Mouse (Mus musculus): ENCODE data around the gene Ndc1.
"Not testable (repeated sequence)": the region's sequence is repeated elsewhere in the genome, so short reads cannot be mapped to it uniquely, and the experiment has no call there.

Ndc1 gene

DNA sequence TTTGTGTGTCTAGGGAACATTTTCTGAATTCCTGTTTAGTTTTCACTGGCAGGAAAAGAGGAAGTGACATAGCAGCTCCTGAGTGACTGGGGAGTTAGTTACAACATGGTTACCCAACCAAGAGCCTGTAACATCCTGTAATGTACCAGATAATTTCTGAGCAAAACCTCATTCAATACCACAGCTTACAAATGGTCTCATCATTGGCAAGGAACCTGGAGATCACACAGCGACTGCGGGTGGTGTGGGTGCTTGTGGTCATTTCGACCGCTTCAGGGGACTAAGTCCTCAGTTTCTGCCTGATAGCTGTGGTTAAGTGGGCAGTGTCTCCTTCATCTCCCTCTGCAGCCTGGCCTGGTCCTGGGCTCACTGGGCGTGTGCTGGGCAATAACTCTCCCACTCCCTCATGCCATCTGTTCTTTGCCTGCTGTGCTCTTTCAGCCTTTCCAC, 3.4 kb upstream of the Ndc1 start:
- peak; percentile 26 for DNase-seq (ENCODE audit: inconsistent ontology term)

- not testable (repeated sequence) for DNase-seq (ENCODE audit: inconsistent ontology term)
Measured at GRCm38 (mm10) chr4:107366408-107366807, 1.2 kb upstream of the Ndc1 start.

- DNase-seq (ENCODE audit: inconsistent ontology term) = no peak
Measured at GRCm38 (mm10) chr4:107372304-107372703, 4.7 kb downstream of the Ndc1 start.

DNA sequence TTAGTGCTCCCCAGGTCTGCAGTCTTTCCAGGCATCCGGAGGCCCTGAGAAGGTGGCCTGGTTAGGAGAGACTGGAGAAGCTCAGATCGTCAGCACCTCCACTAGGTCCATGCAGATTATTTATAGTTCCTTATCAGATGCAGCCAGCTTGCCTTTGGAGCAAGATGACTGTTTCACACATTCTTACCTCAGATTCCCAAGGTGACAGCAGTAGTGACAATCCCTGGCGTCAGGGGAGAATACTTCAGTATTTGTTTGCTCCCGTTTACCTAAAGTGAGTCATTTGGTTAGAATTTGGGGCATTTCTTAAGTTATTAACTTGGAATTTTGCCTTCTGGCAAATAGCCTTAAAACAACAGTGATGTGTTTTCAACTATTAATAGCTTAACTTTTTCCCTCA, 7.1 kb downstream of the Ndc1 start:
- peak; percentile 25 for DNase-seq (ENCODE audit: inconsistent ontology term)

GRCm38 (mm10) chr4:107378954-107379353, 11.4 kb downstream of the Ndc1 start:
- no peak for DNase-seq (ENCODE audit: inconsistent ontology term)

DNA sequence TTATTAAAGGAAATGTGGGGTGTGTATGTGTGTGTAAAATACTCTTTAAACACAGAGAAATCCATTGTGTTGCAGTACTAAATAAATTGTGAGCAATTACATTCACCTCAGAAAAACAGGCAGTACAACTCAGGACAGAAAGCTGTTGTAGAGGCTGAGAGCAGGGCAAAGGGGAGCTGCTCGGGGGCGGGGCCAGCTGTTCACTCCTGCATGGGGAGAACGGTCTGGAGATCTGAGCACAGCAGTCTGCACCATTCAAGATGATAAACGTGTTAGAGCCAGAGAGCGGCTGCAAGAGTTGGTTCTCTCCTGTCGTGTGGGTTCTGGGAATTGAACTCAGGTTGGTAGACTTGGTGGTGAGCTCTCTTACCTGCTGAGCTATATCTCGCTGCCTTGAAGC, 13.3 kb downstream of the Ndc1 start:
- no peak for DNase-seq (ENCODE audit: inconsistent ontology term)

GRCm38 (mm10) chr4:107387038-107387437, 19.5 kb downstream of the Ndc1 start:
- peak; percentile 11 for DNase-seq (ENCODE audit: inconsistent ontology term)

DNA sequence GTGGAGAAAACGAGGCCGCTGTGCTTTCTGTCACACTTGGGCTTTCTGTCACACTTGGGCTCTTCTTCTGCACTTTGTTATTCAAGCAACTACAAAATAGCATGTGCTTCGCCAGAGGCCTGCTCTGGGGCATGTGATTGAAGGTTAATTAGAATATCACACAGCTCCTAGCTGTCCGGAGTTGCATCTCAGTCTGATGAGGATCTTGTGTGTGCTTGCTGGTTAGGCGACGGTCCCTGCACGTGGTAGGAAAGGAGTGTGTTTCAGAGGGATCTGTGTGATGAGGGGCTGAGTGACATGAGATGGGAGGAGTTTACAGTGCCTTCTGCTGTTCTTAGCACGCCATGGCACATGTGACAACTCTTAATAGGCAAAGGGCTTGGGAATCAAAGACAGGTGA, 19.9 kb downstream of the Ndc1 start:
- DNase-seq (ENCODE audit: inconsistent ontology term) = no peak

DNA sequence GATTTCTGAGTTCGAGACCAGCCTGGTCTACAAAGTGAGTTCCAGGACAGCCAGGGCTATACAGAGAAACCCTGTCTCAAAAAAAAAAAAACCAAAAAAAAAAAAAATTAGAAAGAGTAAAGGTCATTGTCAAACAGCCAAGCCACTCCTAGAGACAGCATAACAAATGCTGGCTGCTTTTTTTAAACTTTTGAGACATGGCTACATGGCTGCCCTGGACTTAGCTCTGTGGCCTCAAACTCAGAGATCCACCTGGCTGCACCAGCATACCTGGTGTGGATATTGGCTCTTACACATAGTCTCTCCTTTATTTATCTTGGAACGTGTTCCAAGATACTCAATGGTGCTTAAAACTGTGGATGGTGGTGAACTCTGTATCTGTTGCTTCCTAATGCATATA, 20.7 kb downstream of the Ndc1 start:
- no peak for DNase-seq (ENCODE audit: inconsistent ontology term)

- DNase-seq (ENCODE audit: inconsistent ontology term) = no peak
Measured at GRCm38 (mm10) chr4:107389345-107389744, 21.8 kb downstream of the Ndc1 start.

- DNase-seq (ENCODE audit: inconsistent ontology term) = no peak
Measured at GRCm38 (mm10) chr4:107393771-107394170, 26.2 kb downstream of the Ndc1 start.

DNA sequence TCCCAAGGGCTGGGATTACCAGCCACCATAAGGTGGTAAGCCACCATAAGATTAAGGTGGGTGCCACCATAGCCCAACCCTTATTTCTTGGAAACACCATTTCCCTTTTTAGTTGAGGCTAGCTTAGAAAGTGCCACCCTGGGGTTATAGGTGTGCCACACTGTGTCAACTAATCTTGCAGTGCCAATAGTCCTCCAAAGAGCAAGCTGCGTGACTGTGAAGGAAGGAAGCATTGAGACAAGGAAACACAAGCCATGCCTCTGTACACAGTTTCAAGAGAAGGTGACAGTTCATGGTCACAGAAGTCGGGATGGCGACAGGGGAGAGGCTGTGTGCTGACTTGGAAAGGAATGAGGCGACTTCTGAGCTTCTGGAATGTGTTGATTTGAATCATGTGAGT, 52.6 kb downstream of the Ndc1 start:
- DNase-seq (ENCODE audit: inconsistent ontology term) = no peak

- DNase-seq (ENCODE audit: inconsistent ontology term) = peak; percentile 48
Measured at GRCm38 (mm10) chr4:107421711-107422110, 54.1 kb downstream of the Ndc1 start.

- DNase-seq (ENCODE audit: inconsistent ontology term) = peak; percentile 42
Measured at GRCm38 (mm10) chr4:107422176-107422575, 54.6 kb downstream of the Ndc1 start.

- DNase-seq (ENCODE audit: inconsistent ontology term) = no peak
Measured at GRCm38 (mm10) chr4:107425616-107426015, 58.0 kb downstream of the Ndc1 start.

- no peak for DNase-seq (ENCODE audit: inconsistent ontology term)
Measured at GRCm38 (mm10) chr4:107426631-107427030, 59.0 kb downstream of the Ndc1 start.

DNA sequence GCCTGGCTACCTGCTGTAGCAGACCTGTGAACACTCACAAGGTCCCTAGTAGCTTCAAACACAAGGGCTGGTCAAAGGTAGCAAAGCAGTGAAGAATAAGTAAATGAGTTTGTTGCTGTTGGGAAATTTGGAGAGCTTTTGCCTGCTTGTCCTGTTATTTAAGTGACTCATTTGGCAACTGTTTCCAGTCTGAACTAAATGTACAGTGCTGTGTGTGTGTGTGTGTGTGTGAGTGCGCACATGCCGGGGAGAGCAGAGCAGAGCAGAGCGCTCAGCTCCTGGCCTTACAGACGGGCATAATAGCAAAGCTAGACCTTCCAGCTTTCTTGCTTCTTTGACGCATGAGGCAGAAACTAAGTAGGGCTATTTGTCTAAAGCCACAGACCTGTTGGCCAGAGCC, 65.1 kb downstream of the Ndc1 start:
- DNase-seq (ENCODE audit: inconsistent ontology term) = peak; percentile 35

DNA sequence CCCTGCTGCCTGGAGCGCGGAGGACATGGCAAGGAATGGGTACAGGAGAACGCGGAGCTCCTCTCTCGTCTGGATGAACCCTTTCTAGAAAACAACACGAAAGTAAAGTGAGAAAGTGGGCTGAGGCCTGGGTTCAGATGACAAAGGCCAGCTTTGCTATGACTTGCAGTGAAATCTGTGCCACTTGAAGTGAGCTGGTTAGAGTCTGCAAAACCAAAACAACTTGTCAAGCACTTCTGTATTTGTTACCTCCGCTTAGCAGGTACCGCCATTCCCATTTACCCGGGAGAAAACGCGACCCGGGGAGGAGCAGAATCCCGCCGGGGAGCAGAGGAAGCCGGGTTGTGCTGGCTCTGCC, 66.4 kb downstream of the Ndc1 start:
- no peak for DNase-seq (ENCODE audit: inconsistent ontology term)

DNA sequence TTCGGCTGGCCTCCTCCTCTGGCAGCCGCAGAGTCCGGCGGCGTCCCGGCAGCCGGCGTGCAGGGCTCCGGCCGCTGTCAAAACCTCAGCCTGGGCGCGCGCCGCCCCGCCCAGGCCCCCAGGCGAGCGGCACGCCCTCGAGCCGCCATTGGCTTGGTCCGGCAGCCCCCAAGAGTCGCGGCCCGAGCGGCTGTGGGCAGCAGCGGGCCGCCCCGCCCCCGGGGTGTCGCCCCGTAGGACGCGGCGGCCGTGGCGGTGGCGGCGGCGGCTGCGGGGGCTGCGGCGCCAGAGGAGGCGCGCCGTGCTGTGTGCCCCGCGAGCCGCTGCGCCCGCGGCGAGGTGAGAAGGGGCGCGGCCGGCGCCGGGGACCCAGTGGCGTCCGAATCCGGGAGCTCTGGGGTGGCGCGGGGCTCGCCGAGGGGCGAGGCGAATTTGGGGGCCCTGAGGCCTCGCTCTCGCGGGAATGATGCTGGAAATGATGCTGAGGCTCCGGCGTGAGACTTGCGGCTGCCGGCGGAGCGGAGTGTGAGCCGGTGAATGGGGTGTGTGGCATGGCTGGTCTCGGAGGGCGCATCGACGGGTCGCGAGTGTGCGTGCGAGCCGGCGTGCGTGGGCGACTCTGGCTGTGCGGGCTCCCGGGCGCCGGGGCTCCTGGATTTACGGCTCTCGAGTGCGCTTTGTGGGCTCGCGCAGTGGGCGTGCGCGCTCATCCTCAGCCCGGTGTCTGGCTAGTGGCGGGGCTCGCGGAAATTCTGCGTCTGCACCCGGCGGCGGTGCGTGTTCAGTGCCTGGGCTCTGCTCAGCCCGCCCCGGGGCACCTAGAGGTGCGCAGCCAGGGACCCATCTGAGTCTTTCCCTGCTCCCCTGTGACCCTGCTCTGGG, 67.0 kb downstream of the Ndc1 start, which contains the start of gene Glis1:
Gene Glis1 (plus strand): TSS at position 236 of the 882 bp plus-strand sequence.
- DNase-seq (ENCODE audit: inconsistent ontology term) = peak; percentile 91

GRCm38 (mm10) chr4:107435238-107435946, 67.8 kb downstream of the Ndc1 start:
- peak; percentile 20 for DNase-seq (ENCODE audit: inconsistent ontology term)

DNA sequence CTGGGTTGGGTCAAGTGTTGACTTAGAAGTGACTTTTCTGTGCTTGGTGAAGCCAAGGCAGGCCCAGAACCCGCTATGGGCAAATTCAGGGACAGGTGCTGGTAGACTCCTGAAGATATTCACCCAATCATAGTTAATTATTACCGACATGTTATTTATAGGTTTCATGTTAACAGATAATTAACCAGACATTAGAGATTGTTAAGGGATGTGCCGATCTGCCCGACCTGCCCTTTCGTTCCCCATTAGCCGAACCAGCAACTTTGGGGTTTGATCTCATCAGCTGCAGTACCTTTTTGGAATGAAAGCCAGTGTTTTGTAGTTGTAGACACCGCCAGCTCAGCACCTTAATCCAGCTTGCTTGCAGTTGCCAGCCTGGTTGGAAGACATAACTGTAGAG, 68.9 kb downstream of the Ndc1 start:
- DNase-seq (ENCODE audit: inconsistent ontology term) = no peak

DNA sequence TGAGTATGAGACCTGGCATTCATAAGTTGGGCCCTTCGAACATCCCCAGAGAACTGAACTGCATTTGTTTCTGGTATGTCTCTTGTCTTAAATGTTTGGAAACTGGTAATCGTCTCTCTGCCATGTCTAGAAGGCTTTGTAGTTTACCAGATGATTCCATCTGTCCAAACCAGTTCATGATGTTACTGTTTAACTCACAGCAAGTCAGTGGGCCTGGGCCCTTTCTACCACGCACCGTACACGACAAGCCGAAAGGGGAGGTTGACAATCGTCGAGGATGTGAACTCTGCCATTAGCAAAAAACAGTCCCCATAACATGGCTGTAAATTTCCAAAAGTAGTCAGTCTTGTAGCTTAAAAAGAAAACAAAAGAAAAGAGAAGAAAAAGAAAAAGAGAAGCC, 71.2 kb downstream of the Ndc1 start:
- DNase-seq (ENCODE audit: inconsistent ontology term) = no peak

DNA sequence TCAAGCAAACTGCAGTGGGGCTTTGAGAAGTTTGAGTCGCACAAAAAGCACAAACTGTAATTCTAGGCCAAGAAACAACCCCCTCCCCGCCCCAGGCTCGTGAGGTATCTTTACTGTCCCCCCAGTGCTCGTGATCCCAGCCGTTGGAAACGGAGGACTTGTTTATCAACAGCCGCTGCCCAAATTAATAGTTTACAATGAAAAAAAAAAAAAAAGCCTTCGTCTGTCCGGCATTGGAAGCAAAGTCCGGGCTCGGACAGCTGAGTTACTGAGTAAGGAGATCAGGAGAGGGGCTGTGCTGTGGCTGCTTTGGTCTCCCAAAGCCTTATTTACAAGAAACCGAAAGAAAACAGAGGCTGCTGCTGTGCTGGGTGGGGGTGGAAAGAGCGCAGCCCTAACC, 72.7 kb downstream of the Ndc1 start:
- no peak for DNase-seq (ENCODE audit: inconsistent ontology term)
